Mouse (Mus musculus) mature B cell (primary cell): ENCODE results near the gene Cela2a.

ENCODE experiments used
- in situ Hi-C: fragments of 300-500 bp; cut with MboI; formaldehyde crosslinking; loops from 2 replicates; pipeline ENCODE4 v1.14.3; 2019

Gene Cela2a

GRCm38 (mm10) chr4:141826060-141826459, at the start of gene Cela2a:
TSS of gene Cela2a (minus strand) at chr4:141826160.
- in situ Hi-C loops = no loop called here

GRCm38 (mm10) chr4:141875481-141876108, 49.6 kb upstream of the Cela2a start:
- in situ Hi-C loops = no loop called here

GRCm38 (mm10) chr4:141874601-141875460, 48.9 kb upstream of the Cela2a start, which contains the start of gene Efhd2:
TSS of gene Efhd2 (minus strand) at chr4:141874920.
- in situ Hi-C loops = no loop called here

- in situ Hi-C loops = no loop called here
Measured at GRCm38 (mm10) chr4:141874111-141874600, 48.2 kb upstream of the Cela2a start.

DNA sequence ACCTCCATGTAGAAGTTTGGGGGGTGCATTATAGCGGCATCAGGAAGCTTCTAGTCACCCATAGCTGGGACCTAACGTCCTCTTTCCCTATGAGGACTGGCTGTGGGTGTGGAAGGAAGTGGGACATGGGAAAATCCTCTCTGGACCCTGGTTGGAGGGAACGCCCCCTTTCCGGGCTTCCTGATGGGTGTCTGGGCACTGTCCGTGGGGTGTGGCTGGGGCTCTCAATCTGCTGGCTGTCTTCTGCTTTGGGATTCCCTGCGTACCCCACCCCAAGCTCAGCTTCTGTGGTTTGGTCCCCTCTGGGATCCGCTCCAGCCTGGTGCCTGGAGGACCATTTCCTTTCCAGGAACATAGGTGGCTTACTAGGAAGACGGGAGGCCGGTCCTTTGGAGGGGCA, 47.0 kb upstream of the Cela2a start:
- in situ Hi-C loops = no loop called here

- in situ Hi-C loops = no loop called here
Measured at GRCm38 (mm10) chr4:141871909-141872308, 45.9 kb upstream of the Cela2a start.

DNA sequence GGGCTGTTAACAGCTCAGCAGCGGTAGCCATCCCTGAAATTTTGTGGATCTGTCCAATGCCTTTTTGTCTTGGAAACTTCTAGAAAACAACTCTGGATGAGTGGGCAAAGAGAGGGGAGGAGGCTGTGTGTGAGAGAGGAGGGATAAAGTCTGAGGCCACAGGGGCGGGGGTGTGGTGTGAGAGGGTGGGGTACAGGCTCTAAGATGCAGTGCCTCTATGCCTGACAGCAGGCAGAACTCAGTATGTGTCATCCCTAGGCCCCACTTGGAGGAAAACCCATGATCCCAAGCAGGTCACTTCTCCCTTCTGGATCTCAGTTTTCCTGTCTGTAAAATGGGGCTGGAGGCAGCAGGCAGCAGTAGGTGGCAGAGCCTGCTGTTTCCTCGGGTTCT, 45.4 kb upstream of the Cela2a start:
- in situ Hi-C loops = no loop called here

DNA sequence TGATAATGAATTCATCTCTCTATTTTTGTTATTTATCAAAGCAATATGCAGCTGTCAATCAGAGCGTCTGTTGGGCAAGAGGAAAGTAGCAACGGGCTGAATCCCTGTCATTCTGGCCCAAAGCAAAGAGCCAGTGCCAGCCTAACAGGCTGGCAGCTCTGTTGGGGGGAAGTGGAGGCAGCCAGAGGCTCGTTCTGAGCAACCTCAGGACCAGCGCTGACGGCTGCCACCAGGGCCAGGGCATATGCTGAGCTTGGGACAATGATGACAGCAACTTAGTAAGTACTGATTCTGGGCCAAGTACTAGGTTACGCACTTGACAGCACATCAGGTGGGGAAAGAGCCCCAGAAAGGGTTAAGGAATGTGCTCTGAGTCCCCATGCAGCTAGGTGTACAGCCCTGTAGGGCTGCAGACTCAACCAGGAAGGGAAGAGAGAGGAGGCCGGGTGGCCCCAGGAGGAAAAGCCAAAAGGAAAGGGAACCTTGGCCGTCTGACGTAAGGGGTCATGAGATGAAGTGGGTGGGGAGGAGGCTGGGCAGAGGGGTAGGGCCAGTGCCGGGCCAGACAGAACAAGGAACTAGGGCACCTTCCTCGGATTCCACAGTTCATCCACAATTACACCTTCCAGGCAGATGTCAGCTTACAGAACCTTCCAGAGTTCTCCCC, 44.8 kb upstream of the Cela2a start:
- in situ Hi-C loops = no loop called here

DNA sequence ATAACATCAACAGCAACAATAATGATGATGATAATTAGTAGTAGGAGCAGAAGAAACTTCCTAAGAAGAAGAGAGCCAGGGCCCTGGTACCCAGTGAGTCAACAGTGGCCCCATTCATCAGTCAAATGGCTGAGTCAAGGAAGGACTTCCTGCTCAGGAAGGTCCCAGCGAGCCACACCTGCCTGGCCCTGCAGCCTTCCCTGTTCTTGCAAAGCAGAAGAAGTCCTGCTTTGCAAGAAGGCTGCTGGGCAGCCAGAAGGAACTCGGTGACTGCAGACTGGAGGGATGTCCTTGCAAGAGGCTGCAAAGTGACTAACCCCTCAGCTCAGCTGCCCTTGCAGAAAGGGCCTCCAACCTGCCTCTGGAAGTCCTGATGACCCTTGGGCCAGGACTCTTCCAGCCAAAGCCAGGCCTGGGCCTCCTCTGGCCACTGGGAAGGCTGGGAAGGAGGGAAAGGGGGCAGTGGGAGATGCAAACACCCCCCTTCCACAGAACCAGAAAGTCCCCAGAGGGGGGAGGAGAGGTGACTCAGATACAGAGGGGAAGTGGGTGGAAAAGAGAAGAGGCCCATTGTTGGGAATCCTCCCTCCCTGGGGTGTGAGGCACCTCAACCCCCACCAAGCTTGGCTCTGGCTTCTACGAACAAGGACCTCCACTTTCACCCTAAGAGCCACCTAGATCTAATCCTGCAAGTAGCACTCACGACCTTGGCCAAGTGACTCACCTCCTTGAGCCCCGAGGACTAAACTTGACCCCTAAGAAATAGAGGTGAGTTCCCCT, 43.7 kb upstream of the Cela2a start:
- in situ Hi-C loops = no loop called here

DNA sequence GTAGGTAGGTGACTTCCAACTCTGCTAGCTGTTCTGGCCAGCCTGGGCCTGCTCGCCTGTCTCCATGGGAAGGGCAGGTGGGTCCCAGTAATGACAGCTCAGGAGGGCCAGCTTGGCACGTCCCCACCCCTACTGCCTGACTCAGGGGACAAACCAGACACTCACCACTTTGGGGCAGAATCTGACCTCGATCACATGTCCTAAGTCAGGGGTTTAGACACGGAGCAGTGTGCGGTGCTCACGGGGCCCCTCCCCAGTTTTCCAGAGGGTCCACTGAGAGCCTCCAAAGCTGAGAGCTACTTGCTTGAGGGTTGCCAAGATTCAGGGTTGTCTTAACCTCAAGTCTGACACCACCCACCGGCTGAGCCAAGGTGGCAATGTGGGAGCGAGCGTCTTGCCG, 42.1 kb upstream of the Cela2a start:
- in situ Hi-C loops = no loop called here

- in situ Hi-C loops = no loop called here
Measured at GRCm38 (mm10) chr4:141867498-141867897, 41.5 kb upstream of the Cela2a start.

- in situ Hi-C loops = no loop called here
Measured at GRCm38 (mm10) chr4:141866933-141867490, 41.1 kb upstream of the Cela2a start.

- in situ Hi-C loops = no loop called here
Measured at GRCm38 (mm10) chr4:141865600-141865999, 39.6 kb upstream of the Cela2a start.

GRCm38 (mm10) chr4:141865006-141865405, 39.0 kb upstream of the Cela2a start:
- in situ Hi-C loops = no loop called here

GRCm38 (mm10) chr4:141864506-141864905, 38.5 kb upstream of the Cela2a start:
- in situ Hi-C loops = no loop called here

- in situ Hi-C loops = no loop called here
Measured at GRCm38 (mm10) chr4:141863726-141864280, 37.8 kb upstream of the Cela2a start.

DNA sequence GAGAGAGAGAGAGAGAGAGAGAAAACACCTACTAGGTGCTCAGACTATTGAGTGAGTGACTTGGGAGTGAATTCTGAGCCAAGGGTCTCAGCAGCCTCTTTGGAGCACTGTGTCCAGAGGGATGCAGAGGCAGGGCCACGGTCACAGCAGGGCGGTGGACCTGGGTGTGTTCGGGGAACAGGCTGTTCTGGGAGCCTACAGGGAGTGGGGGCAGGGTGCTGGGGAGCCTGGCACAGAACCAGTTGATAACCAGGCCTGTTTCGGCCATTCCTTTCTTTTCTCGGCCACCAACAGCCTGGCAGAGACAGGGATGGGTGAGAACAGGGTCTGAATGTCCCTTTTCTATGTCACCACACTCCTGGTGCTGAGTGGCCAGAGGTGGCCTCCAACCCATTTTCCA, 36.9 kb upstream of the Cela2a start:
- in situ Hi-C loops = no loop called here

DNA sequence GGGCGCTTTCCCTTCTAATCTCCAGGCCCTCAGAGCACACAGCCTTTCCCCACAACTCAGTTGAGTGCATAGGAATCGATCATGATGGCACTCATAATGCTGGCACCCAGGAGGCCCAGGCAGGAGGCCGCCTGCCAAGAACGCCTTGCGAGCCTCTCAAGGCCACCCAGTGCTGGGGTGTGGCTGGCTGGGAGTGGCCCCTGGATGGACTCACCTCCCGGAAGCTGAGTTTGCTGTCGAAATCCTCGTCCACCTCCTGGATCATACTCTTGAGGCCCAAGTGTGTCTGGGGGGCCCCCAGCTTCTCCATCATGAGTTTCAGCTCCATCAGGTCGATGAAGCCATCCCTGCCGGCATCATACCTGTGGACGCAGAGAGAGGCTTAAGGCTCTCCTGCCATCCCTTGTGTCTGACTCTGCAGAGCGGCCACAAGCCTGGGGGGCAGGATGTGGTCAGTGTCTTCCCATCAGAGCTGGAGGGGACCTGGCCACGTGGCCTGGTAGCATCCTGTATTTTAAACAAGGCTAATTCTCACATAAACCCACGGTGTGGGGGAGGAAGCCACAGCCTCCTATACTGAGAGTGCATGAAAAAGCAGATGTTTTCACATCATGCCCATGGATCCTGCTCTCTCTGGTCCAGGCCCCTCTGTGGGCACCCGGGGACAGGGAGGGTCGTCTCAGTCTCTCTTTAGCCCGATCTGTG, 35.8 kb upstream of the Cela2a start:
- in situ Hi-C loops = no loop called here

DNA sequence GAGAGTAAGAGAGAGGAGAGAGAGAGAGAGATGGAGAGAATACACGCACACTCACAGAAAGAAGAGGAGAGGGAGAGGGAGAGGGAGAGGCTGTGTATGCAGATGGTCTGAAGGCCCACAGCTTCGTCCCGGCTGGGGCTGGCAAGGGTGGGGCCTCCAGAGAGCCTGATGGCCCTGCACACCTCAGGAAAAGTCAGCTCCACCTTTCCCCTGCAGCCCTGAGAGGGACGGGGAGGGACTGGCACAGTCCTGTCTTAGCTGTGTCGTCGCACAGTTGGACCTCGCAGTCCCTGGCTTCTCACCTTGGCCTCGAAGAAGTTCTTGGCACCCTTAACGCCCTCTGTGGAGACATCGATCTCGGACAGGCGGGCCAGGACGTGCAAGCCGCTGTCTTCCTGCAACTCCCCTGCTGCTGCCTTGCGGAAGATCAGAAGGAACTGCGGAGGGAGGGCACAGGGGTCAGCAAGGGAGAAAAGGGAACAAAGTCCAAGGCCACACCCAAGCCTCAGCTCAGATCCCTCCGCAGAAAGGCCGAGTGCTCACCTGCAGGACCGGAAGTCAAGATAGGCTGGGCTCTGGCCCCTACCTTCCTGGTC, 34.4 kb upstream of the Cela2a start:
- in situ Hi-C loops = no loop called here

DNA sequence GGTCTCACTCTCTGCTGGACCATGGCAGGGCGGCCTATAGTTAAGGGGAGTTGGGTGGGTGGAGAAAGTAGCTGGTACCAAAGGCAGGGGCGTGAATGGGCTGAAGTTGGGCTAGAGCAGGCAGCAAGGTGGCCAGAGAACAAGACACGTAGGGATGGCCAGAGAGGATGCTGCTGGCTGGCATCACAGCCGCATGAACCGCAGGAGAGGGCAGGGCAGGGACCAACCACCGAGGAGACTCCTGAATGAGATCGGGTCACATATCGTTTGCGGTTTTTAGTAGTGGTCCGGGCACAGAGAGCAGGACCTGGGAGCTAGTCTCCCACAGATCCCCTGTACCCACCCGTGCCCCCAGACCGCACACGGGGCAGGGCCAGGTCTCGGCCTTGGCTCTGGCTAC, 33.4 kb upstream of the Cela2a start:
- in situ Hi-C loops = no loop called here
